8 mouse cellular contexts compared by ENCODE assay signal in genomic region chr11:101889781-101890180, GRCm38 (mm10). TPM values are rescaled to one million over a fixed set of nuclear protein-coding genes. Genes with fewer than 3 reads are reported as not detected.
DNase-seq lines count a peak whose midpoint lies in the region; ATAC-seq lines count a peak whose summit lies in the region.
"Had no signal": no experiment of that assay in that cellular context is flagged by ENCODE, and none has a peak within 500 bp of the region (broad histone marks: within the 10 kb centered on the region; RNA-seq: fewer than 3 reads in every experiment).

No protein-coding gene starts in this region.

- H3K4me1 ChIP-seq in forebrain, embryonic 10.5 days, result peaks cover 50% of the 10 kb centered on the region
- H3K4me1 ChIP-seq in intestine, embryonic 14.5 days (replicated peaks; ENCODE audit: control insufficient read depth, insufficient read depth, low read length), result peaks cover 39% of the 10 kb centered on the region
- H3K4me1 ChIP-seq in neural tube, embryonic 12.5 days, result peaks cover 34% of the 10 kb centered on the region

- peak overlapping the region; percentile 36 for H3K4me2 ChIP-seq in intestine, embryonic 14.5 days (ENCODE audit: low read length)
- peak overlapping the region; percentile 61 for H3K4me2 ChIP-seq in neural tube, embryonic 12.5 days (replicated peaks)

- DNase-seq in kidney, postnatal 10 days, result peak; percentile 56
- no peak for DNase-seq in kidney, adult 11 months
- DNase-seq in forebrain, embryonic 10.5 days (ENCODE audit: extremely low spot score, low spot score), result peak; percentile 37
- no peak for DNase-seq in intestine, embryonic 14.5 days (ENCODE audit: low spot score)
- no peak for DNase-seq in layer of hippocampus, postnatal 36 days
- DNase-seq: gastrocnemius, postnatal 25 days had no signal

- peak overlapping the region; percentile 51; the same call in 1 of the 2 replicates for H3K27ac ChIP-seq in forebrain, embryonic 10.5 days
- H3K27ac ChIP-seq in intestine, embryonic 14.5 days (ENCODE audit: low read depth), result no peak overlapping the region
- H3K27ac ChIP-seq in neural tube, embryonic 12.5 days, result no peak overlapping the region

- peak overlapping the region; percentile 45 for H3K4me3 ChIP-seq in forebrain, embryonic 10.5 days
- H3K4me3 ChIP-seq in intestine, embryonic 14.5 days (ENCODE audit: low read depth, low read length), result no peak overlapping the region
- H3K4me3 ChIP-seq in neural tube, embryonic 12.5 days, result peak overlapping the region; percentile 21; the same call in 1 of the 2 replicates

- H3K9me3 ChIP-seq in forebrain, embryonic 10.5 days, result no peaks in the 10 kb centered on the region
- H3K9me3 ChIP-seq in intestine, embryonic 14.5 days (ENCODE audit: control insufficient read depth, low read length), result no peaks in the 10 kb centered on the region
- no peaks in the 10 kb centered on the region for H3K9me3 ChIP-seq in neural tube, embryonic 12.5 days

- H3K36me3 ChIP-seq in forebrain, embryonic 10.5 days (replicated peaks), result no peaks in the 10 kb centered on the region
- H3K36me3 ChIP-seq in intestine, embryonic 14.5 days (ENCODE audit: control insufficient read depth, insufficient read depth, low read length), result no peaks in the 10 kb centered on the region
- no peaks in the 10 kb centered on the region for H3K36me3 ChIP-seq in neural tube, embryonic 12.5 days

- WGBS in forebrain, embryonic 10.5 days, result 2% methylated on average over 13 of the region's 13 CpGs
- WGBS in intestine, embryonic 14.5 days, result 2% methylated on average over 13 of the region's 13 CpGs
- WGBS in neural tube, embryonic 12.5 days, result 1% methylated on average over 13 of the region's 13 CpGs

- no peak overlapping the region for H3K9ac ChIP-seq in intestine, embryonic 14.5 days (ENCODE audit: low read length)
- peak overlapping the region; percentile 40; the same call in 1 of the 2 replicates for H3K9ac ChIP-seq in neural tube, embryonic 12.5 days

- ATAC-seq in intestine, embryonic 14.5 days (replicated peaks; ENCODE audit: low FRiP score, low TSS enrichment, low read depth), result 0 out of 2 replicates have a peak, but pooled peaks have one; percentile 22
- ATAC-seq in neural tube, embryonic 12.5 days (ENCODE audit: low FRiP score, low read depth), result peak; percentile 56; the same call in 1 of the 2 replicates
- ATAC-seq in megakaryocyte-erythroid progenitor cell, adult 5-6 weeks (replicated peaks; ENCODE audit: low FRiP score, low TSS enrichment, poor library complexity, severe bottlenecking), result no peak

- peaks cover 86% of the 10 kb centered on the region for H3K27me3 ChIP-seq in forebrain, embryonic 10.5 days (ENCODE audit: poor library complexity, severe bottlenecking)
- H3K27me3 ChIP-seq in intestine, embryonic 14.5 days (replicated peaks; ENCODE audit: control insufficient read depth, insufficient read depth, low read length), result 0 out of 2 replicates have a peak, but pooled peaks cover 2% of the 10 kb centered on the region
- peaks cover 16% of the 10 kb centered on the region for H3K27me3 ChIP-seq in neural tube, embryonic 12.5 days (replicated peaks)

RNA-seq across cellular contexts. Expression of gene Meox1, which starts 4.4 kb away (rescaled TPM):
- polyA plus RNA-seq in forebrain, embryonic 10.5 days (2016; fragmentation: Nextera tagmentation; extraction: Ambion mirVana), result 0.86 and 0.97 TPM in 2 replicates
- 3.3 and 4.0 TPM in 2 replicates for polyA plus RNA-seq in intestine, embryonic 14.5 days (2014; fragmentation: Nextera tagmentation; extraction: Ambion mirVana)
- 5.4 and 8.0 TPM in 2 replicates for polyA plus RNA-seq in neural tube, embryonic 12.5 days (2016; fragmentation: Nextera tagmentation; extraction: Ambion mirVana)
- total RNA-seq in megakaryocyte-erythroid progenitor cell, adult 5-6 weeks (2014; fragmentation: Nextera tagmentation), result not detected in 2 replicates
- total RNA-seq in megakaryocyte-erythroid progenitor cell, adult 5-6 weeks (2017), result not detected in 2 replicates
- total RNA-seq in layer of hippocampus, postnatal 36 days (2021), result under 1 TPM; 0.43 to 0.50 TPM

Comparison
In these comparisons a context has a peak if more than half of its experiments do, and no peak if none do; other contexts are left out.
1. DNase-seq: peak in kidney, postnatal 10 days (single experiment) and forebrain, embryonic 10.5 days (single experiment); none in kidney, adult 11 months (single experiment), intestine, embryonic 14.5 days (single experiment) and layer of hippocampus, postnatal 36 days (0 of 2).